Mouse (Mus musculus) heart, embryonic 15.5 days (tissue): ENCODE measurements around the gene Dusp16. TPM values are rescaled to one million over a fixed set of nuclear protein-coding genes. Genes with fewer than 3 reads are reported as not detected.

Experiments used
- ATAC-seq: fragments of 200-750 bp; cut with Nextera tagmentation; replicated peaks from 2 replicates; pipeline ENCODE4 v1.8.0; 2017; ENCODE audit warnings: low read depth, moderate TSS enrichment; ENCODE audit not compliant: insufficient number of reproducible peaks, insufficient read depth, low FRiP score
- H3K27ac ChIP-seq: fragments of 300-500 bp; sonication (generic); 2 replicates; pipeline ENCODE4 v1.5.1; 2015; ENCODE audit warnings: mild to moderate bottlenecking, inconsistent platforms
- H3K27me3 ChIP-seq: fragments of 300-500 bp; sonication (generic); 2 replicates; pipeline ENCODE4 v1.6.1; 2015; ENCODE audit warnings: inconsistent platforms
- H3K36me3 ChIP-seq: fragments of 300-500 bp; sonication (generic); 2 replicates; pipeline ENCODE4 v1.6.1; 2015; ENCODE audit warnings: mild to moderate bottlenecking, inconsistent platforms
- H3K4me1 ChIP-seq: fragments of 300-500 bp; sonication (generic); replicated peaks from 2 replicates; pipeline ENCODE4 v1.6.1; 2015; ENCODE audit warnings: inconsistent platforms
- H3K4me2 ChIP-seq: fragments of 300-500 bp; sonication (generic); 2 replicates; pipeline ENCODE4 v1.6.1; 2015; ENCODE audit warnings: inconsistent platforms, mild to moderate bottlenecking, moderate library complexity
- H3K4me3 ChIP-seq: fragments of 300-500 bp; sonication (generic); 2 replicates; pipeline ENCODE4 v1.5.1; 2015; ENCODE audit warnings: mild to moderate bottlenecking, inconsistent platforms
- H3K9ac ChIP-seq: fragments of 300-500 bp; sonication (generic); 2 replicates; pipeline ENCODE4 v1.6.1; 2015; ENCODE audit warnings: mild to moderate bottlenecking, inconsistent platforms
- H3K9me3 ChIP-seq: fragments of 300-500 bp; sonication (generic); replicated peaks from 2 replicates; pipeline ENCODE4 v1.6.1; 2016; ENCODE audit warnings: inconsistent platforms
- whole genome bisulfite sequencing: fragments of 180-500 bp; shearing (Covaris S2); methylation state at CpG from one replicate; pipeline ENCODE4 v1.1.7; 2015; ENCODE audit warnings: mixed read lengths; 5-methylcytosine and 5-hydroxymethylcytosine counted together
- polyA plus RNA-seq: library from polyadenylated mRNA; unstranded; fragments of >200 nt; fragmentation: Nextera tagmentation; extraction: Ambion mirVana; gene quantifications from 2 replicates; pipeline ENCODE4 v1.2.1, GENCODE M21; 2015

The Dusp16 gene
- polyA plus RNA-seq, 1 experiment from 2014 or later = 15.8 TPM

GRCm38 (mm10) chr6:134756058-134756457 is 36.4 kb downstream of the Dusp16 start:
- Histone ChIP-seq H3K4me2 (no peak overlapping the region), H3K36me3 (peaks cover 12% of the 10 kb centered on the region), H3K4me1 (0 out of 2 replicates have a peak, but pooled peaks cover 11% of the 10 kb centered on the region), H3K27me3 (no peaks in the 10 kb centered on the region), H3K9ac (no peak overlapping the region), H3K27ac (no peak overlapping the region), H3K9me3 (no peaks in the 10 kb centered on the region), H3K4me3 (no peak overlapping the region)
- no peak for ATAC-seq
- WGBS = 90% methylated on average over 4 of the region's 4 CpGs

- peak overlapping the region; percentile 24; the same call in 1 of the 2 replicates for H3K4me3 ChIP-seq
- H3K9ac ChIP-seq = no peak overlapping the region
- H3K4me1 ChIP-seq = 0 out of 2 replicates have a peak, but pooled peaks cover 7% of the 10 kb centered on the region
- H3K27ac ChIP-seq = peak overlapping the region; percentile 78
- no peaks in the 10 kb centered on the region for H3K9me3 ChIP-seq
- peaks cover 21% of the 10 kb centered on the region for H3K36me3 ChIP-seq
- peak; percentile 53; the same call in 1 of the 2 replicates for ATAC-seq
- WGBS = 54% methylated on average over 11 of the region's 11 CpGs
- H3K4me2 ChIP-seq = peak overlapping the region; percentile 50
- no peaks in the 10 kb centered on the region for H3K27me3 ChIP-seq
Observed at GRCm38 (mm10) chr6:134753858-134754257, 38.6 kb downstream of the Dusp16 start.

- ATAC-seq = 0 out of 2 replicates have a peak, but pooled peaks have one; percentile 18
- Histone ChIP-seq H3K36me3 (peaks cover 17% of the 10 kb centered on the region), H3K27me3 (no peaks in the 10 kb centered on the region), H3K4me2 (no peak overlapping the region), H3K9me3 (no peaks in the 10 kb centered on the region), H3K27ac (peak overlapping the region; percentile 20; the same call in 1 of the 2 replicates), H3K4me3 (no peak overlapping the region), H3K4me1 (0 out of 2 replicates have a peak, but pooled peaks cover 7% of the 10 kb centered on the region), H3K9ac (no peak overlapping the region)
- 86% methylated on average over 4 of the region's 4 CpGs for WGBS
Observed at GRCm38 (mm10) chr6:134753412-134753811, 39.0 kb downstream of the Dusp16 start.

GRCm38 (mm10) chr6:134751883-134752647 is 40.4 kb downstream of the Dusp16 start:
- no peak overlapping the region for H3K4me3 ChIP-seq
- peaks cover 12% of the 10 kb centered on the region for H3K36me3 ChIP-seq
- H3K4me2 ChIP-seq = no peak overlapping the region
- no peak overlapping the region for H3K9ac ChIP-seq
- ATAC-seq = no peak
- 0 out of 2 replicates have a peak, but pooled peaks cover 7% of the 10 kb centered on the region for H3K4me1 ChIP-seq
- 81% methylated on average over 5 of the region's 5 CpGs for WGBS
- no peaks in the 10 kb centered on the region for H3K9me3 ChIP-seq
- no peak overlapping the region for H3K27ac ChIP-seq
- no peaks in the 10 kb centered on the region for H3K27me3 ChIP-seq

- Histone ChIP-seq H3K4me2 (no peak overlapping the region), H3K4me1 (0 out of 2 replicates have a peak, but pooled peaks cover 7% of the 10 kb centered on the region), H3K27me3 (no peaks in the 10 kb centered on the region), H3K9me3 (no peaks in the 10 kb centered on the region), H3K27ac (no peak overlapping the region), H3K4me3 (no peak overlapping the region), H3K9ac (no peak overlapping the region), H3K36me3 (peaks cover 11% of the 10 kb centered on the region)
- no peak for ATAC-seq
- 94% methylated on average over 4 of the region's 4 CpGs for WGBS
Observed at GRCm38 (mm10) chr6:134751087-134751486, 41.3 kb downstream of the Dusp16 start.

GRCm38 (mm10) chr6:134748126-134748525 is 44.3 kb downstream of the Dusp16 start:
- no peaks in the 10 kb centered on the region for H3K27me3 ChIP-seq
- H3K9me3 ChIP-seq = no peaks in the 10 kb centered on the region
- 88% methylated on average over 3 of the region's 3 CpGs for WGBS
- no peak overlapping the region for H3K27ac ChIP-seq
- H3K4me3 ChIP-seq = no peak overlapping the region
- H3K9ac ChIP-seq = no peak overlapping the region
- no peak for ATAC-seq
- H3K4me2 ChIP-seq = no peak overlapping the region
- 0 out of 2 replicates have a peak, but pooled peaks cover 2% of the 10 kb centered on the region for H3K4me1 ChIP-seq
- H3K36me3 ChIP-seq = peaks cover 9% of the 10 kb centered on the region

- Histone ChIP-seq H3K36me3 (peaks cover 9% of the 10 kb centered on the region), H3K4me2 (no peak overlapping the region), H3K27me3 (no peaks in the 10 kb centered on the region), H3K9me3 (no peaks in the 10 kb centered on the region), H3K4me1 (0 out of 2 replicates have a peak, but pooled peaks cover 2% of the 10 kb centered on the region), H3K9ac (no peak overlapping the region), H3K27ac (no peak overlapping the region), H3K4me3 (no peak overlapping the region)
- 90% methylated on average over 7 of the region's 7 CpGs for WGBS
- ATAC-seq = no peak
Observed at GRCm38 (mm10) chr6:134745876-134746275, 46.5 kb downstream of the Dusp16 start.

GRCm38 (mm10) chr6:134743568-134743967 is 48.9 kb downstream of the Dusp16 start:
- H3K27me3 ChIP-seq = no peaks in the 10 kb centered on the region
- no peak overlapping the region for H3K4me3 ChIP-seq
- H3K9ac ChIP-seq = no peak overlapping the region
- no peaks in the 10 kb centered on the region for H3K9me3 ChIP-seq
- peaks cover 14% of the 10 kb centered on the region for H3K36me3 ChIP-seq
- no peak for ATAC-seq
- no peak overlapping the region for H3K4me2 ChIP-seq
- H3K4me1 ChIP-seq = 0 out of 2 replicates have a peak, but pooled peaks cover 2% of the 10 kb centered on the region
- no peak overlapping the region for H3K27ac ChIP-seq

GRCm38 (mm10) chr6:134736853-134737252 is 55.6 kb downstream of the Dusp16 start:
- no peak for ATAC-seq
- Histone ChIP-seq H3K4me1 (no peaks in the 10 kb centered on the region), H3K9ac (no peak overlapping the region), H3K36me3 (peaks cover 35% of the 10 kb centered on the region), H3K4me2 (no peak overlapping the region), H3K9me3 (no peaks in the 10 kb centered on the region), H3K27ac (no peak overlapping the region), H3K4me3 (no peak overlapping the region), H3K27me3 (no peaks in the 10 kb centered on the region)
- WGBS = 79% methylated on average over 3 of the region's 3 CpGs

GRCm38 (mm10) chr6:134733800-134734221 is 58.6 kb downstream of the Dusp16 start:
- Histone ChIP-seq H3K4me1 (peaks cover 12% of the 10 kb centered on the region), H3K4me2 (no peak overlapping the region), H3K9ac (no peak overlapping the region), H3K36me3 (peaks cover 24% of the 10 kb centered on the region), H3K27ac (no peak overlapping the region), H3K9me3 (no peaks in the 10 kb centered on the region), H3K4me3 (no peak overlapping the region), H3K27me3 (no peaks in the 10 kb centered on the region)
- 87% methylated on average over 5 of the region's 5 CpGs for WGBS
- no peak for ATAC-seq

- 91% methylated on average over 8 of the region's 8 CpGs for WGBS
Observed at GRCm38 (mm10) chr6:134732813-134733212, 59.6 kb downstream of the Dusp16 start.

More at GRCm38 (mm10) chr6:134732813-134733212, 59.6 kb downstream of the Dusp16 start:
- no peaks in the 10 kb centered on the region for H3K9me3 ChIP-seq
- no peak overlapping the region for H3K9ac ChIP-seq
- H3K36me3 ChIP-seq = peaks cover 16% of the 10 kb centered on the region
- no peak overlapping the region for H3K27ac ChIP-seq
- no peak overlapping the region for H3K4me2 ChIP-seq
- H3K4me1 ChIP-seq = peaks cover 12% of the 10 kb centered on the region
- no peaks in the 10 kb centered on the region for H3K27me3 ChIP-seq
- ATAC-seq = no peak
- H3K4me3 ChIP-seq = no peak overlapping the region
